Mouse (Mus musculus) embryonic facial prominence, embryonic 10.5 days (tissue): ENCODE results near the gene Strn3. TPM values are rescaled to one million over a fixed set of nuclear protein-coding genes. Genes with fewer than 3 reads are reported as not detected.

Experiments
- DNase-seq: peaks from one replicate; pipeline ENCODE4 v3.0.0-alpha.2; 2017; ENCODE audit warnings: low spot score
- H3K27ac ChIP-seq: fragments of 300-500 bp; sonication (generic); replicated peaks from 2 replicates; pipeline ENCODE4 v1.5.1; 2016; ENCODE audit warnings: mild to moderate bottlenecking
- H3K27me3 ChIP-seq: fragments of 300-500 bp; sonication (generic); replicated peaks from 2 replicates; pipeline ENCODE4 v1.6.1; 2016; ENCODE audit warnings: low read depth, mild to moderate bottlenecking; ENCODE audit not compliant: poor library complexity, severe bottlenecking
- H3K36me3 ChIP-seq: fragments of 300-500 bp; sonication (generic); replicated peaks from 2 replicates; pipeline ENCODE4 v1.6.1; 2016; ENCODE audit warnings: mild to moderate bottlenecking, moderate library complexity
- H3K4me1 ChIP-seq: fragments of 300-500 bp; sonication (generic); 2 replicates; pipeline ENCODE4 v1.6.1; 2016
- H3K4me3 ChIP-seq: fragments of 300-500 bp; sonication (generic); 2 replicates; pipeline ENCODE4 v1.5.1; 2016; ENCODE audit warnings: mild to moderate bottlenecking, moderate library complexity
- H3K9me3 ChIP-seq: fragments of 300-500 bp; sonication (generic); 2 replicates; pipeline ENCODE4 v1.6.1; 2016; ENCODE audit warnings: mild to moderate bottlenecking
- WGBS: fragments of 180-500 bp; shearing (Covaris S2); methylation state at CpG from one replicate; pipeline ENCODE4 v1.1.7; 2016; 5-methylcytosine and 5-hydroxymethylcytosine counted together
- polyA plus RNA-seq: library from polyadenylated mRNA; unstranded; fragments of >200 nt; fragmentation: Nextera tagmentation; extraction: Ambion mirVana; gene quantifications from 2 replicates; pipeline ENCODE4 v1.2.1, GENCODE M21; 2016

Gene Strn3
- 39.3 and 41.3 TPM in 2 replicates for polyA plus RNA-seq

DNA sequence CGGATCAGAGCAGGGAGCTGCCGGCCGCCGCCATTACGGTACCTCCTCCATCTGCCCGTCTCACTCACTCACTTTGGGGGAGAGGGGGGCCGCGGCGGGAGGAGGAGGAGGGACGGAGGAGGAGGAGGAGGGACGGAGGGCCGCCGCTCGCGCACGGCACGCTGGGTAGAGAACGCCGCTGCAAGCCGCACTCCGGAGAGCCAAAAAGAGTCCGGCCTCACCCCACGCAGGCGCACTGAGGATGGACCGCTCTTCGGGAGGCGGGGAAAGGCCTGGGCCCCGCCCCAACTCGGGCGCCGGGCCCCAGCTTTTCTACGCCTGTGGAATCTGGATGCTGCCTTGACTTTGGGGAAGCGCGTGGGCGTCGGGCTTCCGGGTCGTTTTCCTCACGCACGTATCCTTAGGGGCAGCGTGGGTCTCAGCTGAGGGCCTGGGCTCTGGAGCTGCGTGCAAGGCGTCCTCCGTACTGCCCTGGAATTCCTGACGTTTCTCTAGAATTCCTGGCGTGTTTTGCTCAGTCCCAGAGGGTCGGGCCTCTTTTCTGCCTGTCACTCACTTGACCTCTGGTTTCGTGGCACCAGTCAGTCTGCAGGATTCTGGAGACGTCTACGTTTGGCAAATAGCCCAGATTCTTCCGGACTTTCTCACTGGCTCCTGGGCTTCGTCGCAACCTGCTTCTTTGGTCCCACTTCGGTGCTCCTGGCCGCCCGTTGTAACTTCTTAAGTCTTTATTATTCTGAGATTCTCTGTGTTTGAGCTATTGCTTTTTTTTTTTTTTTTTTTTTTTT lies at the start of gene Strn3:
Strn3 (minus strand) TSS at position 53 of the 788 bp plus-strand sequence.
- under 1% methylated on average over 56 of the region's 56 CpGs for WGBS
- Histone ChIP-seq H3K27me3 (no peaks in the 10 kb centered on the region), H3K9me3 (no peaks in the 10 kb centered on the region), H3K36me3 (no peaks in the 10 kb centered on the region), H3K4me1 (peaks cover 17% of the 10 kb centered on the region), H3K27ac (peak within 1 kb of the TSS; percentile 100), H3K4me3 (peak within 1 kb of the TSS; percentile 98)
- peak; percentile 98 for DNase-seq

GRCm38 (mm10) chr12:51736807-51737206 lies 45.1 kb upstream of the Strn3 start:
- H3K4me3 ChIP-seq = no peak overlapping the region
- no peaks in the 10 kb centered on the region for H3K9me3 ChIP-seq
- H3K36me3 ChIP-seq = peaks cover 23% of the 10 kb centered on the region
- no peaks in the 10 kb centered on the region for H3K4me1 ChIP-seq
- H3K27ac ChIP-seq = no peak overlapping the region
- DNase-seq = no peak
- no peaks in the 10 kb centered on the region for H3K27me3 ChIP-seq
- 65% methylated on average over 1 of the region's 1 CpGs for WGBS

- no peaks in the 10 kb centered on the region for H3K9me3 ChIP-seq
Observed at GRCm38 (mm10) chr12:51736381-51736780, 44.7 kb upstream of the Strn3 start.

GRCm38 (mm10) chr12:51735840-51736271 lies 44.2 kb upstream of the Strn3 start:
- no peak for DNase-seq
- no peaks in the 10 kb centered on the region for H3K27me3 ChIP-seq
- no peak overlapping the region for H3K27ac ChIP-seq
- H3K4me1 ChIP-seq = no peaks in the 10 kb centered on the region
- H3K9me3 ChIP-seq = no peaks in the 10 kb centered on the region
- WGBS = 74% methylated on average over 7 of the region's 7 CpGs
- H3K36me3 ChIP-seq = peaks cover 17% of the 10 kb centered on the region
- no peak overlapping the region for H3K4me3 ChIP-seq

More at GRCm38 (mm10) chr12:51736381-51736780, 44.7 kb upstream of the Strn3 start:
- Histone ChIP-seq H3K27ac (no peak overlapping the region), H3K27me3 (no peaks in the 10 kb centered on the region), H3K4me3 (no peak overlapping the region), H3K36me3 (peaks cover 19% of the 10 kb centered on the region), H3K4me1 (no peaks in the 10 kb centered on the region)
- WGBS = 71% methylated on average over 3 of the region's 3 CpGs
- DNase-seq = no peak

DNA sequence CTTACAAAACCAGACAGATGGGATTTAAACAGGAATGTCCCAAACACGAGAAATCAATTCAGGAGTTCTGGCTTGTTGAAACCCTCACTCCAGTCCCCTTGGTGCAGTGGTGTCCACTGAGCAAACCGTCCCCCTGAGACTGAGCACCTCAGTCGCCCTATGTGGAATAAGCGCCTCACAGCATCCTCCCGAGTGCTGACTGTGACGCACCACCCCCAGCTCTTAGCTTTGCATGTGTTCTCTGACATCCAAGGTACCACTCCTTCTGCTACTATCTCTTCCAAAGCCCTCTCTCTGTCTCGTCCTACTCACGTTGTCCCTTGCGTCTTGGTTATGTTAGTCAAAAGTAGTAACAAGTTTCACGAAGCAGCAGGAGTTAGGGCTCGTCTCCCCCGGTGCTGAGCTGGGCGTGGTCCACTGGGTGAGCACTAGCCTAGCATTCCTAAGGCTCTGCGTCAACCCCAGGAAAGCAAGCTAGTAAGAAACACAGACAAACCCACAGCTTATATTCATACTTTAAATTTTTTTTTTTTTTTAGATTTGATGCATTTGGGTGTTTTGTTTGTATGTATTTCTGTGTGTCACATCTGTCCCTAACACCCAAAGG lies 43.0 kb upstream of the Strn3 start:
- DNase-seq = no peak
- Histone ChIP-seq H3K9me3 (no peaks in the 10 kb centered on the region), H3K27me3 (no peaks in the 10 kb centered on the region), H3K4me3 (no peak overlapping the region), H3K36me3 (peaks cover 22% of the 10 kb centered on the region), H3K27ac (no peak overlapping the region), H3K4me1 (no peaks in the 10 kb centered on the region)
- 85% methylated on average over 14 of the region's 14 CpGs for WGBS

DNA sequence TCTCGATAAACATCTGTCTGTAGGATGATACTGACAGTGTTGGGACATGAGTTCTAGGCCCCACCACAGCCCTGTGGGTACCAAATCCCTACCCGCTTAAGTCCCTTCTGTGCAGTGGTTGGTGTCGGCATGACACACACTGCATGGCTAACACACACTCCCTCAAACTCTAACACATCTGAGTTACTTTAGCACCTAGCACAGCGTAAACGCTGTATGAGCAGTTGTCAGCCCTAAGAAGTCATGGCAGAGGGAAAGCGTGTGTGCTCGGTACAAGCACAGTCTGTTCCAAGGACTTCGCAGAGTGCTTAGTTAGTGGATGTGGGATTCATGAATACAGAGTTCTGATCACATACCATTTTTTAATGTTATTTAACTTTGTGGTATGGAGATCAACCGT lies 38.1 kb upstream of the Strn3 start:
- 0 out of 2 replicates have a peak overlapping the region, but pooled peaks have one; percentile 15 for H3K27ac ChIP-seq
- H3K9me3 ChIP-seq = no peaks in the 10 kb centered on the region
- no peaks in the 10 kb centered on the region for H3K4me1 ChIP-seq
- no peak for DNase-seq
- peaks cover 25% of the 10 kb centered on the region for H3K36me3 ChIP-seq
- no peak overlapping the region for H3K4me3 ChIP-seq
- 94% methylated on average over 9 of the region's 9 CpGs for WGBS
- no peaks in the 10 kb centered on the region for H3K27me3 ChIP-seq

GRCm38 (mm10) chr12:51729058-51729457 lies 37.4 kb upstream of the Strn3 start:
- peaks cover 28% of the 10 kb centered on the region for H3K36me3 ChIP-seq
- WGBS = 79% methylated on average over 11 of the region's 11 CpGs
- no peaks in the 10 kb centered on the region for H3K27me3 ChIP-seq
- H3K27ac ChIP-seq = no peak overlapping the region
- DNase-seq = no peak
- H3K4me1 ChIP-seq = no peaks in the 10 kb centered on the region
- no peaks in the 10 kb centered on the region for H3K9me3 ChIP-seq
- H3K4me3 ChIP-seq = no peak overlapping the region

GRCm38 (mm10) chr12:51721836-51722235 lies 30.1 kb upstream of the Strn3 start:
- no peak for DNase-seq
- Histone ChIP-seq H3K4me3 (no peak overlapping the region), H3K9me3 (no peaks in the 10 kb centered on the region), H3K27me3 (no peaks in the 10 kb centered on the region), H3K36me3 (peaks cover 38% of the 10 kb centered on the region), H3K4me1 (no peaks in the 10 kb centered on the region), H3K27ac (no peak overlapping the region)
- 96% methylated on average over 8 of the region's 8 CpGs for WGBS

- no peak overlapping the region for H3K4me3 ChIP-seq
- 90% methylated on average over 6 of the region's 6 CpGs for WGBS
- H3K36me3 ChIP-seq = peaks cover 25% of the 10 kb centered on the region
- no peaks in the 10 kb centered on the region for H3K9me3 ChIP-seq
- H3K4me1 ChIP-seq = no peaks in the 10 kb centered on the region
- no peaks in the 10 kb centered on the region for H3K27me3 ChIP-seq
- no peak for DNase-seq
- H3K27ac ChIP-seq = no peak overlapping the region
Observed at GRCm38 (mm10) chr12:51718617-51719016, 26.9 kb upstream of the Strn3 start.

- Histone ChIP-seq H3K36me3 (peaks cover 2% of the 10 kb centered on the region; the same call in 1 of the 2 replicates), H3K4me3 (no peak overlapping the region), H3K27ac (no peak overlapping the region), H3K4me1 (peaks cover 4% of the 10 kb centered on the region; the same call in 1 of the 2 replicates), H3K9me3 (no peaks in the 10 kb centered on the region), H3K27me3 (no peaks in the 10 kb centered on the region)
- DNase-seq = no peak
- 73% methylated on average over 1 of the region's 1 CpGs for WGBS
Observed at GRCm38 (mm10) chr12:51712685-51713084, 21.0 kb upstream of the Strn3 start.

DNA sequence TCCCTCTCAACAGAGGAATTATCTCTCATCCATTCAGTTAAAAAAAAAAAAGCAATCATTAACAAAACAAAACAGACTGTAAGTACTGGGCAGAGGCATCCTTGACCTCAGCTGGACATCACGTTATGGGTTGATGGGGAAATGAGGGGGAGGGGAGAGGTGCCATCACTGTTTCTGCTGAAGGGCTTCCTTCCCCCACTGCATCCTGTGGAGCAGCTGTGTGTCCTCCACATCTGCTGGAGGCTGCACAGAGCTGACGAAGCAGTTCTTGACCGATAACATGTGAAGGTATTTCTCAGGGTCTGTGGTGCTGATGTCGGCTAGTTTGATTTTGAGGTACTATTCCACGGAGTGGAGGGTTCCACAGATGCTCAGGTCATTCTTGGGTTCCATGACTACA lies 18.5 kb upstream of the Strn3 start:
- Histone ChIP-seq H3K36me3 (0 out of 2 replicates have a peak, but pooled peaks cover 4% of the 10 kb centered on the region), H3K27ac (no peak overlapping the region), H3K27me3 (no peaks in the 10 kb centered on the region), H3K9me3 (no peaks in the 10 kb centered on the region), H3K4me3 (no peak overlapping the region), H3K4me1 (peaks cover 4% of the 10 kb centered on the region; the same call in 1 of the 2 replicates)
- 74% methylated on average over 5 of the region's 5 CpGs for WGBS
- no peak for DNase-seq

DNA sequence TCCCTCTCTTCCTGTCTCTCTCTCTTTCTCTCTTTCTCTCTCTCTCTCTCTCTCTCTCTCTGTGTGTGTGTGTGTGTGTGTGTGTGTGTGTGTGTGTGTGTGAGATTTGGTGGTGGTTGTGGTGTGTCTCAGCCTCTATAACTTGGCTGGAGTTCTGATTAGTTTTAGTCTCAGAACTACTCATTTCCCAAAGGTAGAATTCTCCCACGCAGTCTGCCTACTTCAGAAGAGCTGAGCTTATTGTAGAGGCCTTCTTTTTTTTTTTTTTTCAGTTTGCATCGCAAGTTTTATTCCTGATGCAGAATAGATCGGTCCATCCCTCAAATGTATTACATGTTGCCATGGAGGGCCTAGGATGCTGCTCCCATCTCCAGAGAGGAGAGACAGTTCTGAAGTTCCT lies 18.0 kb upstream of the Strn3 start:
- peaks cover 5% of the 10 kb centered on the region; the same call in 1 of the 2 replicates for H3K4me1 ChIP-seq

More for the DNA sequence above, 18.0 kb upstream of the Strn3 start:
- Histone ChIP-seq H3K27ac (no peak overlapping the region), H3K9me3 (no peaks in the 10 kb centered on the region), H3K36me3 (0 out of 2 replicates have a peak, but pooled peaks cover 4% of the 10 kb centered on the region), H3K4me3 (no peak overlapping the region), H3K27me3 (no peaks in the 10 kb centered on the region)
- WGBS = 80% methylated on average over 3 of the region's 3 CpGs
- DNase-seq = no peak
